ENCODE assay signal across 25 mouse cellular contexts in the genomic region with DNA sequence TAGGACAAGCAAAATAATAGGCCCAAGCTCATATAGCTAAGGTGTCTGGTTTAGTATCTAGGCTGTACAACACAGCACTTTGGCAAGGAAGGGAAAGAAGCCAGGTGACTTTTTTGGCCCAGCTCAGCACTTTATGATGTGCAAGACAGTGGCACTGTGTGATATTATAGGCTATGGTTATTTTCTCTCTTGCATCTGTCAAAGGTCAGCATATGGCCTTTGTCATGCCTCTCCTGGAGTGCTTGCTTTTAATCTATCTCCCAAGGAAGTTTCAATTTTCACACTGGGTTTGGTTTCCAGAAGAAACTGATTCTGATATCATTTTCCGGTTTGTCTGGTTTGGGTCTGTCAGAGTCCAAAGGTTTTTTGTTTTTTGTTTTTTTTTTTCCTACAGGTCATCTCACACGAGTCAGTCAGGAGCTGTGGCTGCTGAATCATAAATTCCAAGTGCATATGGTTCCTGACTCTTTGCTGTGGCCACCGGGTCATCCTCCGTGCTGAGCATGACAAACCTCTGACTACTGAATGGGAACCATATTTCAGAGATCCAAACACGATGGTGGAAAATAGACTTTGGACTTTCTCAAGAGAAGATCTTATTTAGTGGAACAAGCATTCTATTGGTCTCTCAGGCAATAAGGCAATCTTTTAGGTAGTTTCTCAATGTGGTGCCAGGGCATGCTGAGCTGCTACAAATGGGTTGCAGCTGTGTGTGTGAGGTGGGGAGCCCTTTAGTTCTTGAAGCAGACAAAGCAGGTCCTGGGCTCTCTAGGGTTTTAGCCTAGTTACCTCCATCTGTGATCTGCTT.
DNase-seq lines count a peak whose midpoint lies in the region; TF ChIP-seq lines count a peak whose summit lies in the region.
"Had no signal": no experiment of that assay in that cellular context is flagged by ENCODE, and none has a peak within 500 bp of the region (broad histone marks: within the 10 kb centered on the region; RNA-seq: fewer than 3 reads in every experiment).

No protein-coding gene starts in this region.

- WGBS in limb, embryonic 10.5 days: 57% methylated on average over 5 of the region's 5 CpGs

- no peaks in the 10 kb centered on the region for H3K27me3 ChIP-seq in limb, embryonic 10.5 days (ENCODE audit: low read depth, poor library complexity, severe bottlenecking)
- H3K27me3 ChIP-seq: embryonic facial prominence, embryonic 15.5 days; hindbrain, embryonic 12.5 days; kidney, embryonic 15.5 days; lung, embryonic 15.5 days; megakaryocyte, embryonic 14.5 days; midbrain, embryonic 15.5 days; stomach, embryonic 15.5 days had no signal

- TF ChIP-seq POLR2A in embryonic fibroblast, embryonic 13.5 days (IDR thresholded peaks at IDR 0.05; ENCODE audit: low read depth, low read length): no peak

- no peaks in the 10 kb centered on the region for H3K36me3 ChIP-seq in limb, embryonic 10.5 days
- H3K36me3 ChIP-seq: embryonic facial prominence, embryonic 15.5 days; forebrain, embryonic 10.5 days; hindbrain, embryonic 12.5 days; kidney, embryonic 15.5 days; lung, embryonic 15.5 days; midbrain, embryonic 15.5 days; stomach, embryonic 15.5 days had no signal

- intact Hi-C loops in heart, postnatal 14 days (cut with DNase I): no loop called here

- peaks cover 8% of the 10 kb centered on the region for H3K4me1 ChIP-seq in embryonic fibroblast, embryonic 13.5 days (ENCODE audit: control insufficient read depth, insufficient read depth, low read length)
- H3K4me1 ChIP-seq in limb, embryonic 10.5 days: peaks cover 9% of the 10 kb centered on the region
- H3K4me1 ChIP-seq: embryonic facial prominence, embryonic 15.5 days; forebrain, embryonic 10.5 days; hindbrain, embryonic 12.5 days; kidney, embryonic 15.5 days; lung, embryonic 15.5 days; megakaryocyte, embryonic 14.5 days; midbrain, embryonic 15.5 days; stomach, embryonic 15.5 days had no signal

- DNase-seq in heart, adult 11 months: peak; percentile 70
- DNase-seq in heart, postnatal 14 days: no peak
- peak; percentile 33 for DNase-seq in Muller cell, postnatal 12 days (ENCODE audit: inconsistent ontology term)
- no peak for DNase-seq in limb, embryonic 10.5 days (ENCODE audit: low spot score)
- no peak for DNase-seq in right cerebral cortex, postnatal 36 days (ENCODE audit: low spot score in 2 of 2)
- DNase-seq in left cerebral cortex, adult 18-20 months (ENCODE audit: low spot score in 2 of 2): no peak
- no peak for DNase-seq in B cell, adult 2 months
- DNase-seq: adrenal gland, postnatal 25 days; cerebellum, adult 8-10 months; gastrocnemius, postnatal 36 days; kidney, postnatal 36 days; layer of hippocampus, postnatal 36 days; lung, postnatal 36 days; right cerebral cortex, adult 18-20 months; thymus, postnatal 36 days had no signal

- H3K4me3 ChIP-seq in embryonic fibroblast, embryonic 13.5 days (ENCODE audit: insufficient read depth, low read length): no peak overlapping the region
- no peak overlapping the region for H3K4me3 ChIP-seq in limb, embryonic 10.5 days
- H3K4me3 ChIP-seq: embryonic facial prominence, embryonic 15.5 days; forebrain, embryonic 10.5 days; hindbrain, embryonic 12.5 days; kidney, embryonic 15.5 days; lung, embryonic 15.5 days; megakaryocyte, embryonic 14.5 days; midbrain, embryonic 15.5 days; stomach, embryonic 15.5 days had no signal

- TF ChIP-seq CTCF in embryonic fibroblast, embryonic 13.5 days (IDR thresholded peaks at IDR 0.05; ENCODE audit: borderline replicate concordance, insufficient read depth, low read length): no peak

- no peaks in the 10 kb centered on the region for H3K9me3 ChIP-seq in limb, embryonic 10.5 days (replicated peaks)
- H3K9me3 ChIP-seq: embryonic facial prominence, embryonic 15.5 days; forebrain, embryonic 10.5 days; hindbrain, embryonic 12.5 days; kidney, embryonic 15.5 days; lung, embryonic 15.5 days; midbrain, embryonic 15.5 days; stomach, embryonic 15.5 days had no signal

- H3K27ac ChIP-seq in embryonic fibroblast, embryonic 13.5 days (ENCODE audit: insufficient read depth, low read length): peak overlapping the region; percentile 73; the same call in 1 of the 2 replicates
- 0 out of 2 replicates have a peak overlapping the region, but pooled peaks have one; percentile 7 for H3K27ac ChIP-seq in limb, embryonic 10.5 days
- H3K27ac ChIP-seq: embryonic facial prominence, embryonic 15.5 days; forebrain, embryonic 10.5 days; hindbrain, embryonic 12.5 days; kidney, embryonic 15.5 days; liver, embryonic 14.5 days; lung, embryonic 15.5 days; midbrain, embryonic 15.5 days; stomach, embryonic 15.5 days had no signal

Comparison
In these comparisons a context has a peak if more than half of its experiments do, and no peak if none do; other contexts are left out.
1. DNase-seq: peak in heart, adult 11 months (single experiment) and Muller cell, postnatal 12 days (single experiment); none in heart, postnatal 14 days (0 of 2), limb, embryonic 10.5 days (single experiment), right cerebral cortex, postnatal 36 days (0 of 2), left cerebral cortex, adult 18-20 months (0 of 2) and B cell, adult 2 months (0 of 2).